Mouse (Mus musculus): ENCODE measurements around the gene Efcab6. TPM values are rescaled to one million over a fixed set of nuclear protein-coding genes. Genes with fewer than 3 reads are reported as not detected.

The Efcab6 gene
- polyA plus RNA-seq, 1 experiment from 2014 or later: not detected

- 45% methylated on average over 11 of the region's 11 CpGs for WGBS
These were observed 187.9 kb downstream of the Efcab6 start for GRCm38 (mm10) chr15:83877155-83877866.

GRCm38 (mm10) chr15:83870936-83871335, 194.2 kb downstream of the Efcab6 start:
- Histone ChIP-seq H3K4me3 (ENCODE audit: low read depth, low read length) (no peak overlapping the region), H3K27me3 (replicated peaks; ENCODE audit: control insufficient read depth, insufficient read depth, low read length) (no peaks in the 10 kb centered on the region), H3K9ac (ENCODE audit: low read depth, low read length) (no peak overlapping the region), H3K4me1 (replicated peaks; ENCODE audit: control insufficient read depth, insufficient read depth, low read length) (no peaks in the 10 kb centered on the region), H3K36me3 (ENCODE audit: control insufficient read depth, insufficient read depth) (no peaks in the 10 kb centered on the region), H3K4me2 (replicated peaks; ENCODE audit: low read depth) (0 out of 2 replicates have a peak overlapping the region, but pooled peaks have one; percentile 17), H3K27ac (ENCODE audit: low read depth, low read length) (no peak overlapping the region), H3K9me3 (ENCODE audit: control insufficient read depth) (no peaks in the 10 kb centered on the region)
- no peak for TF ChIP-seq CTCF (IDR thresholded peaks at IDR 0.05; ENCODE audit: low read depth)
- 5% methylated on average over 17 of the region's 17 CpGs for WGBS
- ATAC-seq: no peak

More at GRCm38 (mm10) chr15:83877155-83877866, 187.9 kb downstream of the Efcab6 start:
- ATAC-seq: no peak
- TF ChIP-seq CTCF (IDR thresholded peaks at IDR 0.05; ENCODE audit: low read depth): no peak
- Histone ChIP-seq H3K4me3 (ENCODE audit: low read depth, low read length) (no peak overlapping the region), H3K27me3 (replicated peaks; ENCODE audit: control insufficient read depth, insufficient read depth, low read length) (no peaks in the 10 kb centered on the region), H3K27ac (ENCODE audit: low read depth, low read length) (no peak overlapping the region), H3K36me3 (ENCODE audit: control insufficient read depth, insufficient read depth) (no peaks in the 10 kb centered on the region), H3K4me1 (replicated peaks; ENCODE audit: control insufficient read depth, insufficient read depth, low read length) (no peaks in the 10 kb centered on the region), H3K9me3 (ENCODE audit: control insufficient read depth) (no peaks in the 10 kb centered on the region), H3K9ac (ENCODE audit: low read depth, low read length) (no peak overlapping the region), H3K4me2 (replicated peaks; ENCODE audit: low read depth) (no peak overlapping the region)

- no peaks in the 10 kb centered on the region for H3K9me3 ChIP-seq (ENCODE audit: control insufficient read depth)
- no peak for ATAC-seq
- 82% methylated on average over 5 of the region's 5 CpGs for WGBS
- no peaks in the 10 kb centered on the region for H3K4me1 ChIP-seq (replicated peaks; ENCODE audit: control insufficient read depth, insufficient read depth, low read length)
- H3K36me3 ChIP-seq (ENCODE audit: control insufficient read depth, insufficient read depth): no peaks in the 10 kb centered on the region
- H3K9ac ChIP-seq (ENCODE audit: low read depth, low read length): no peak overlapping the region
- no peak overlapping the region for H3K4me2 ChIP-seq (replicated peaks; ENCODE audit: low read depth)
- no peak for TF ChIP-seq CTCF (IDR thresholded peaks at IDR 0.05; ENCODE audit: low read depth)
- no peak overlapping the region for H3K27ac ChIP-seq (ENCODE audit: low read depth, low read length)
- H3K27me3 ChIP-seq (replicated peaks; ENCODE audit: control insufficient read depth, insufficient read depth, low read length): no peaks in the 10 kb centered on the region
- no peak overlapping the region for H3K4me3 ChIP-seq (ENCODE audit: low read depth, low read length)
These were observed 199.6 kb downstream of the Efcab6 start for GRCm38 (mm10) chr15:83865626-83866025.

GRCm38 (mm10) chr15:83857129-83857528, 208.1 kb downstream of the Efcab6 start:
- WGBS: 19% methylated on average over 8 of the region's 8 CpGs

GRCm38 (mm10) chr15:83853400-83853811, 211.8 kb downstream of the Efcab6 start:
- H3K36me3 ChIP-seq (ENCODE audit: control insufficient read depth, insufficient read depth): no peaks in the 10 kb centered on the region
- TF ChIP-seq CTCF (IDR thresholded peaks at IDR 0.05; ENCODE audit: low read depth): no peak
- no peaks in the 10 kb centered on the region for H3K27me3 ChIP-seq (replicated peaks; ENCODE audit: control insufficient read depth, insufficient read depth, low read length)
- no peaks in the 10 kb centered on the region for H3K4me1 ChIP-seq (replicated peaks; ENCODE audit: control insufficient read depth, insufficient read depth, low read length)
- no peak overlapping the region for H3K4me2 ChIP-seq (replicated peaks; ENCODE audit: low read depth)
- no peak for ATAC-seq
- H3K9me3 ChIP-seq (ENCODE audit: control insufficient read depth): no peaks in the 10 kb centered on the region
- WGBS: 66% methylated on average over 5 of the region's 5 CpGs
- no peak overlapping the region for H3K9ac ChIP-seq (ENCODE audit: low read depth, low read length)
- H3K4me3 ChIP-seq (ENCODE audit: low read depth, low read length): no peak overlapping the region
- H3K27ac ChIP-seq (ENCODE audit: low read depth, low read length): no peak overlapping the region

More at GRCm38 (mm10) chr15:83857129-83857528, 208.1 kb downstream of the Efcab6 start:
- H3K9me3 ChIP-seq (ENCODE audit: control insufficient read depth): no peaks in the 10 kb centered on the region
- H3K4me3 ChIP-seq (ENCODE audit: low read depth, low read length): no peak overlapping the region
- TF ChIP-seq CTCF (IDR thresholded peaks at IDR 0.05; ENCODE audit: low read depth): peak; percentile 85
- no peak for ATAC-seq
- no peak overlapping the region for H3K9ac ChIP-seq (ENCODE audit: low read depth, low read length)
- H3K4me2 ChIP-seq (replicated peaks; ENCODE audit: low read depth): no peak overlapping the region
- no peaks in the 10 kb centered on the region for H3K27me3 ChIP-seq (replicated peaks; ENCODE audit: control insufficient read depth, insufficient read depth, low read length)
- H3K36me3 ChIP-seq (ENCODE audit: control insufficient read depth, insufficient read depth): no peaks in the 10 kb centered on the region
- H3K27ac ChIP-seq (ENCODE audit: low read depth, low read length): no peak overlapping the region
- no peaks in the 10 kb centered on the region for H3K4me1 ChIP-seq (replicated peaks; ENCODE audit: control insufficient read depth, insufficient read depth, low read length)

- WGBS: 79% methylated on average over 9 of the region's 9 CpGs
- no peak for ATAC-seq
- H3K4me1 ChIP-seq (replicated peaks; ENCODE audit: control insufficient read depth, insufficient read depth, low read length): no peaks in the 10 kb centered on the region
- H3K9ac ChIP-seq (ENCODE audit: low read depth, low read length): no peak overlapping the region
- no peak for TF ChIP-seq CTCF (IDR thresholded peaks at IDR 0.05; ENCODE audit: low read depth)
- H3K9me3 ChIP-seq (ENCODE audit: control insufficient read depth): no peaks in the 10 kb centered on the region
- H3K4me2 ChIP-seq (replicated peaks; ENCODE audit: low read depth): no peak overlapping the region
- H3K27ac ChIP-seq (ENCODE audit: low read depth, low read length): no peak overlapping the region
- H3K36me3 ChIP-seq (ENCODE audit: control insufficient read depth, insufficient read depth): no peaks in the 10 kb centered on the region
- no peak overlapping the region for H3K4me3 ChIP-seq (ENCODE audit: low read depth, low read length)
- H3K27me3 ChIP-seq (replicated peaks; ENCODE audit: control insufficient read depth, insufficient read depth, low read length): no peaks in the 10 kb centered on the region
These were observed 217.0 kb downstream of the Efcab6 start for GRCm38 (mm10) chr15:83848193-83848592.

All from intestine, postnatal 0 days (tissue).